Mouse (Mus musculus): ENCODE measurements around the gene Phactr1. TPM values are rescaled to one million over a fixed set of nuclear protein-coding genes. Genes with fewer than 3 reads are reported as not detected.

Phactr1 gene
- polyA plus RNA-seq (2014; fragmentation: Nextera tagmentation; extraction: Ambion mirVana), result 58.4 and 65.5 TPM in 2 replicates

GRCm38 (mm10) chr13:42680391-42680994 is at the start of gene Phactr1:
Phactr1 (plus strand) TSS chr13:42680623.
- Histone ChIP-seq H3K4me2 (ENCODE audit: low read depth, low read length) (no peak within 1 kb of the TSS), H3K27ac (ENCODE audit: low read depth, low read length) (no peak within 1 kb of the TSS), H3K36me3 (ENCODE audit: control insufficient read depth, insufficient read depth, low read length) (no peaks in the 10 kb centered on the region), H3K4me1 (ENCODE audit: control insufficient read depth, insufficient read depth, low read length) (peaks cover 4% of the 10 kb centered on the region; the same call in 1 of the 2 replicates), H3K9me3 (ENCODE audit: control insufficient read depth, low read length) (no peaks in the 10 kb centered on the region), H3K9ac (replicated peaks; ENCODE audit: low read depth, low read length) (no peak within 1 kb of the TSS), H3K4me3 (ENCODE audit: low read depth, low read length) (no peak within 1 kb of the TSS), H3K27me3 (ENCODE audit: control insufficient read depth, insufficient read depth, low read length) (no peaks in the 10 kb centered on the region)
- no peak for ATAC-seq (ENCODE audit: low read depth)
- WGBS, result 15% methylated on average over 11 of the region's 11 CpGs

DNA sequence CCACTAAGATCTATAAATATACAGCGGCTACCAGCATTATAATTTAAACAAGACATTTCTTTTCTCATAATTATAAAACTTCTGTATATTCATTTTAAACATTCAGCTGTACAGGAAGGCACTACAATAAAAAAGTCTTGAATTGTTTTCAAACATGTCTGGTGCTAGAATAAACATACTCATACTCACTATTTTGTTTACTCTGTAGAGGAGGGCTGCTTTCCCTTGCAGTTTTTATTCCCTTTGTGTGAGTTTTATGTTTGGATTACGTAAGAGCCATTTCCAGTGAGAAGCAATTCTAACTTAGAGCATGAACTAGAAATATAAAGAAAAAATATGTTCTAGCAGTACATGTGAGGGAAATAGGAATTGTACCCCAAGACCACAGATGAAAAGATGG is 45.5 kb upstream of the Phactr1 start:
- ATAC-seq (ENCODE audit: low read depth), result no peak
- H3K27ac ChIP-seq (ENCODE audit: low read depth, low read length), result no peak overlapping the region

GRCm38 (mm10) chr13:42650228-42650627 is 30.2 kb upstream of the Phactr1 start:
- Histone ChIP-seq H3K27ac (ENCODE audit: low read depth, low read length) (no peak overlapping the region), H3K4me3 (ENCODE audit: low read depth, low read length) (no peak overlapping the region), H3K4me2 (ENCODE audit: low read depth, low read length) (no peak overlapping the region), H3K27me3 (ENCODE audit: control insufficient read depth, insufficient read depth, low read length) (no peaks in the 10 kb centered on the region), H3K36me3 (ENCODE audit: control insufficient read depth, insufficient read depth, low read length) (no peaks in the 10 kb centered on the region), H3K4me1 (ENCODE audit: control insufficient read depth, insufficient read depth, low read length) (no peaks in the 10 kb centered on the region), H3K9me3 (ENCODE audit: control insufficient read depth, low read length) (no peaks in the 10 kb centered on the region), H3K9ac (replicated peaks; ENCODE audit: low read depth, low read length) (no peak overlapping the region)
- ATAC-seq (ENCODE audit: low read depth), result no peak
- 71% methylated on average over 6 of the region's 6 CpGs for WGBS

More for the DNA sequence above, 45.5 kb upstream of the Phactr1 start:
- 90% methylated on average over 2 of the region's 2 CpGs for WGBS
- Histone ChIP-seq H3K27me3 (ENCODE audit: control insufficient read depth, insufficient read depth, low read length) (no peaks in the 10 kb centered on the region), H3K4me3 (ENCODE audit: low read depth, low read length) (no peak overlapping the region), H3K9me3 (ENCODE audit: control insufficient read depth, low read length) (no peaks in the 10 kb centered on the region), H3K36me3 (ENCODE audit: control insufficient read depth, insufficient read depth, low read length) (no peaks in the 10 kb centered on the region), H3K4me2 (ENCODE audit: low read depth, low read length) (no peak overlapping the region), H3K4me1 (ENCODE audit: control insufficient read depth, insufficient read depth, low read length) (no peaks in the 10 kb centered on the region), H3K9ac (replicated peaks; ENCODE audit: low read depth, low read length) (no peak overlapping the region)

- Histone ChIP-seq H3K4me2 (ENCODE audit: low read depth, low read length) (no peak overlapping the region), H3K27ac (ENCODE audit: low read depth, low read length) (no peak overlapping the region), H3K4me3 (ENCODE audit: low read depth, low read length) (no peak overlapping the region), H3K9me3 (ENCODE audit: control insufficient read depth, low read length) (no peaks in the 10 kb centered on the region), H3K27me3 (ENCODE audit: control insufficient read depth, insufficient read depth, low read length) (no peaks in the 10 kb centered on the region), H3K36me3 (ENCODE audit: control insufficient read depth, insufficient read depth, low read length) (no peaks in the 10 kb centered on the region), H3K4me1 (ENCODE audit: control insufficient read depth, insufficient read depth, low read length) (no peaks in the 10 kb centered on the region), H3K9ac (replicated peaks; ENCODE audit: low read depth, low read length) (no peak overlapping the region)
- ATAC-seq (ENCODE audit: low read depth), result no peak
- 44% methylated on average over 7 of the region's 7 CpGs for WGBS
These were observed 23.6 kb upstream of the Phactr1 start for GRCm38 (mm10) chr13:42656643-42657315.

DNA sequence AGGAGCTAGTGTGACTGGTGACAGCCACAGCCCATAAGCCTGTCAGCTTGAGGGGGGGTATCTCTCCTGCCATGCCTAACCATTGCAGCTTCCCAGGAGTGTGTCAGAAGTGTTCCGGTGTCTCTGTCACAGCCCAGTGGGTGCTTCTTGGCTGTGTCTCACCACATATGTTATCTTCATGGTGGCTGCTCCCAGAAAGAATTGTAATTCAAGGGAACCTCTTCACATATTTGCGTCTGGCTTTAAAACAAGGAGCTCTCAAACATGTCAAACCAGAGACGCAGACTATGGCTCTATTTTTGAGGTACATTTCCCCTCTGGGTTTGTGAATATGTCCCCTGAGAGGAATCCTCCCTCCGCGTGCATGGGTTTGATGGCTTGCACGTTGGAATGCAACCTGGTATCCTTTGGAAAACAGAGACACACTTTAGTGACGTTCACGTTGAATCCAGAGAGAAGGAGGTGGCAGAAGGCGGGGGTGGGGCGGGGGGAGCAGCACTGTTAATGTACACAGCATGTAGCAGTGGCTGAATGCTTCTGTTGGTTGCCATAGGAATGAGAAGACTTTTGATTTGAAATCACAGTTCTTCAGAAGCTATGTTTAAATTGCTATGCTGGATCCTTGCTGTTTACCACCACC is 8.7 kb upstream of the Phactr1 start:
- ATAC-seq (ENCODE audit: low read depth), result no peak
- Histone ChIP-seq H3K9me3 (ENCODE audit: control insufficient read depth, low read length) (no peaks in the 10 kb centered on the region), H3K4me1 (ENCODE audit: control insufficient read depth, insufficient read depth, low read length) (no peaks in the 10 kb centered on the region), H3K4me3 (ENCODE audit: low read depth, low read length) (no peak overlapping the region), H3K4me2 (ENCODE audit: low read depth, low read length) (no peak overlapping the region), H3K9ac (replicated peaks; ENCODE audit: low read depth, low read length) (no peak overlapping the region), H3K27me3 (ENCODE audit: control insufficient read depth, insufficient read depth, low read length) (no peaks in the 10 kb centered on the region), H3K36me3 (ENCODE audit: control insufficient read depth, insufficient read depth, low read length) (no peaks in the 10 kb centered on the region), H3K27ac (ENCODE audit: low read depth, low read length) (no peak overlapping the region)
- 53% methylated on average over 10 of the region's 10 CpGs for WGBS

- Histone ChIP-seq H3K4me2 (ENCODE audit: low read depth, low read length) (no peak overlapping the region), H3K9ac (replicated peaks; ENCODE audit: low read depth, low read length) (no peak overlapping the region), H3K4me3 (ENCODE audit: low read depth, low read length) (no peak overlapping the region), H3K36me3 (ENCODE audit: control insufficient read depth, insufficient read depth, low read length) (no peaks in the 10 kb centered on the region), H3K27ac (ENCODE audit: low read depth, low read length) (no peak overlapping the region), H3K4me1 (ENCODE audit: control insufficient read depth, insufficient read depth, low read length) (peaks cover 4% of the 10 kb centered on the region; the same call in 1 of the 2 replicates), H3K27me3 (ENCODE audit: control insufficient read depth, insufficient read depth, low read length) (no peaks in the 10 kb centered on the region), H3K9me3 (ENCODE audit: control insufficient read depth, low read length) (no peaks in the 10 kb centered on the region)
- ATAC-seq (ENCODE audit: low read depth), result no peak
- 78% methylated on average over 9 of the region's 9 CpGs for WGBS
These were observed 876 bp downstream of the Phactr1 start for GRCm38 (mm10) chr13:42681299-42681698.

GRCm38 (mm10) chr13:42684181-42684580 is 3.8 kb downstream of the Phactr1 start:
- Histone ChIP-seq H3K9ac (replicated peaks; ENCODE audit: low read depth, low read length) (no peak overlapping the region), H3K27ac (ENCODE audit: low read depth, low read length) (no peak overlapping the region), H3K4me1 (ENCODE audit: control insufficient read depth, insufficient read depth, low read length) (peaks cover 4% of the 10 kb centered on the region; the same call in 1 of the 2 replicates), H3K27me3 (ENCODE audit: control insufficient read depth, insufficient read depth, low read length) (no peaks in the 10 kb centered on the region), H3K9me3 (ENCODE audit: control insufficient read depth, low read length) (no peaks in the 10 kb centered on the region), H3K36me3 (ENCODE audit: control insufficient read depth, insufficient read depth, low read length) (no peaks in the 10 kb centered on the region), H3K4me3 (ENCODE audit: low read depth, low read length) (no peak overlapping the region), H3K4me2 (ENCODE audit: low read depth, low read length) (no peak overlapping the region)
- no peak for ATAC-seq (ENCODE audit: low read depth)
- 88% methylated on average over 7 of the region's 7 CpGs for WGBS

DNA sequence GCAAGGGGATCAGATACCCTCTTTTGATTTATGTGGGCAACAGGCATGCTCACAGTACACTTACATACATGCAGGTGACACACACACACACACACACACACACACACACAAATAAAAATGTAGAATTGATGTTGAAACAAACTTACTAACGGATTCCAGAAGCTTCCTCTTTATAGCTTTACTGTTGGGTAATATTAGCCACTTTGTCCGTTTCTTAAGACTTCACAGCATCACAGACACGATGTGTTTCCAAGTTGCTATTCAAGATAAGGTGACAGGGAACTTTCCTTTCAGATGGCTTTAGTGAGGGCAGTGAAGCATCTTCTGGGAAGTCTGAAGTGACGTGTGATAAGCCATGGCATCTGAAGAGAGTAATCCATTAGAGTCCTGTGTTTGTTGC is 11.8 kb downstream of the Phactr1 start:
- no peak for ATAC-seq (ENCODE audit: low read depth)
- no peaks in the 10 kb centered on the region for H3K4me1 ChIP-seq (ENCODE audit: control insufficient read depth, insufficient read depth, low read length)
- no peak overlapping the region for H3K9ac ChIP-seq (replicated peaks; ENCODE audit: low read depth, low read length)
- 87% methylated on average over 4 of the region's 4 CpGs for WGBS
- no peak overlapping the region for H3K4me3 ChIP-seq (ENCODE audit: low read depth, low read length)
- H3K9me3 ChIP-seq (ENCODE audit: control insufficient read depth, low read length), result no peaks in the 10 kb centered on the region
- no peak overlapping the region for H3K27ac ChIP-seq (ENCODE audit: low read depth, low read length)
- H3K36me3 ChIP-seq (ENCODE audit: control insufficient read depth, insufficient read depth, low read length), result no peaks in the 10 kb centered on the region
- no peaks in the 10 kb centered on the region for H3K27me3 ChIP-seq (ENCODE audit: control insufficient read depth, insufficient read depth, low read length)
- H3K4me2 ChIP-seq (ENCODE audit: low read depth, low read length), result no peak overlapping the region

DNA sequence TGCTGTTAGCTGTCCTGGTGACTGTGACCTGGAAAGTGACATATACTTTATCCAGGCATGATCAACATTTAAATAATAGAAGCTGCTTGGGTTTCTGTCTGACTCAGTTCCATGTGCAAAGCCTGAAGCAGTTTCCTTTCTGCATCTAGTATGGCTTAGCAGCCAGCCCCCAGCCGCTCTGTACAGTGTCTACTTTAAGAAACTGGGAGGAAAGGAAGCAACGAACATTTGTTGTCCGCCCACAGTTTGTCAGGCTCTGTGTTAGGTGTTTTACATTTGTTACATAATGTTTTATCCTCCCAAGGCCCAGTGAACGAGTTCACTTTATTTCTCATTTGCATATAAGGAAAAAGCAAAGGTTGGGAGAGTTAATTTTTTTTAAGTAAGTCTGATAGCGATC is 16.2 kb downstream of the Phactr1 start:
- no peaks in the 10 kb centered on the region for H3K9me3 ChIP-seq (ENCODE audit: control insufficient read depth, low read length)
- ATAC-seq (ENCODE audit: low read depth), result no peak
- H3K27ac ChIP-seq (ENCODE audit: low read depth, low read length), result no peak overlapping the region
- no peaks in the 10 kb centered on the region for H3K36me3 ChIP-seq (ENCODE audit: control insufficient read depth, insufficient read depth, low read length)
- no peak overlapping the region for H3K4me2 ChIP-seq (ENCODE audit: low read depth, low read length)
- H3K4me1 ChIP-seq (ENCODE audit: control insufficient read depth, insufficient read depth, low read length), result no peaks in the 10 kb centered on the region
- WGBS, result 79% methylated on average over 5 of the region's 5 CpGs
- no peaks in the 10 kb centered on the region for H3K27me3 ChIP-seq (ENCODE audit: control insufficient read depth, insufficient read depth, low read length)
- H3K4me3 ChIP-seq (ENCODE audit: low read depth, low read length), result no peak overlapping the region
- H3K9ac ChIP-seq (replicated peaks; ENCODE audit: low read depth, low read length), result no peak overlapping the region

Data from neural tube, embryonic 14.5 days (tissue).